Comparison of ENCODE assay signal across 23 mouse cellular contexts in genomic region chr10:94381393-94381740, GRCm38 (mm10).
DNase-seq lines count a peak whose midpoint lies in the region; ATAC-seq and TF ChIP-seq lines count a peak whose summit lies in the region.
"Had no signal": no experiment of that assay in that cellular context is flagged by ENCODE, and none has a peak within 500 bp of the region (broad histone marks: within the 10 kb centered on the region; RNA-seq: fewer than 3 reads in every experiment).

No protein-coding gene starts in this region.

- ATAC-seq in midbrain, embryonic 11.5 days (ENCODE audit: low FRiP score): no peak
- no peak for ATAC-seq in midbrain, postnatal 0 days (ENCODE audit: low FRiP score)
- ATAC-seq: forebrain, embryonic 15.5 days; intestine, embryonic 16.5 days; midbrain, embryonic 15.5 days had no signal

- no peak overlapping the region for H3K4me2 ChIP-seq in midbrain, embryonic 11.5 days
- H3K4me2 ChIP-seq in midbrain, postnatal 0 days (ENCODE audit: low read depth, low read length, poor library complexity, severe bottlenecking): no peak overlapping the region
- H3K4me2 ChIP-seq: embryonic facial prominence, embryonic 13.5 days; forebrain, embryonic 15.5 days; hindbrain, embryonic 12.5 days; limb, embryonic 13.5 days; liver, embryonic 11.5 days; midbrain, embryonic 15.5 days; stomach, embryonic 15.5 days had no signal

- no peak for TF ChIP-seq CTCF in layer of hippocampus, adult 2 months (conservative IDR thresholded peaks at IDR 0.05)
- no peak for TF ChIP-seq CTCF in midbrain, postnatal 0 days (IDR thresholded peaks at IDR 0.05)

- H3K27ac ChIP-seq in heart, embryonic 10.5 days: 0 out of 2 replicates have a peak overlapping the region, but pooled peaks have one; percentile 22
- H3K27ac ChIP-seq in layer of hippocampus, adult 2 months: peak overlapping the region; percentile 61; the same call in 1 of the 2 replicates
- H3K27ac ChIP-seq in midbrain, embryonic 11.5 days (ENCODE audit: low read depth, low read length): no peak overlapping the region
- no peak overlapping the region for H3K27ac ChIP-seq in midbrain, postnatal 0 days (ENCODE audit: low read depth, low read length)
- H3K27ac ChIP-seq: embryonic facial prominence, embryonic 13.5 days; forebrain, embryonic 10.5 days; forebrain, embryonic 15.5 days; gastrocnemius, adult 2 months; hindbrain, embryonic 12.5 days; limb, embryonic 13.5 days; midbrain, embryonic 15.5 days; stomach, embryonic 15.5 days had no signal

- peaks cover 24% of the 10 kb centered on the region for H3K4me1 ChIP-seq in heart, embryonic 10.5 days
- no peaks in the 10 kb centered on the region for H3K4me1 ChIP-seq in midbrain, embryonic 11.5 days (ENCODE audit: control insufficient read depth, insufficient read depth, low read length)
- peaks cover 4% of the 10 kb centered on the region; the same call in 1 of the 2 replicates for H3K4me1 ChIP-seq in midbrain, postnatal 0 days (ENCODE audit: insufficient read depth, low read length)
- H3K4me1 ChIP-seq: limb, embryonic 13.5 days; stomach, embryonic 15.5 days had no signal

- H3K27me3 ChIP-seq in heart, embryonic 10.5 days (ENCODE audit: insufficient read depth, poor library complexity, severe bottlenecking): no peaks in the 10 kb centered on the region
- no peaks in the 10 kb centered on the region for H3K27me3 ChIP-seq in midbrain, embryonic 11.5 days (ENCODE audit: control insufficient read depth, insufficient read depth, low read length)
- no peaks in the 10 kb centered on the region for H3K27me3 ChIP-seq in midbrain, postnatal 0 days (ENCODE audit: insufficient read depth, low read length)
- H3K27me3 ChIP-seq: embryonic facial prominence, embryonic 13.5 days; forebrain, embryonic 15.5 days; hindbrain, embryonic 12.5 days; limb, embryonic 13.5 days; midbrain, embryonic 15.5 days; Patski; stomach, embryonic 15.5 days had no signal

- peaks cover 11% of the 10 kb centered on the region for H3K9me3 ChIP-seq in heart, embryonic 10.5 days
- peaks cover 5% of the 10 kb centered on the region; the same call in 1 of the 2 replicates for H3K9me3 ChIP-seq in midbrain, embryonic 11.5 days (ENCODE audit: control insufficient read depth, low read length)
- H3K9me3 ChIP-seq in midbrain, postnatal 0 days (ENCODE audit: low read length): 0 out of 2 replicates have a peak, but pooled peaks cover 4% of the 10 kb centered on the region
- H3K9me3 ChIP-seq: G1E; stomach, embryonic 15.5 days had no signal

- no peak overlapping the region for H3K9ac ChIP-seq in midbrain, embryonic 11.5 days (ENCODE audit: low read length)
- H3K9ac ChIP-seq in midbrain, postnatal 0 days (replicated peaks; ENCODE audit: low read length, poor library complexity, severe bottlenecking): no peak overlapping the region
- H3K9ac ChIP-seq: embryonic facial prominence, embryonic 13.5 days; forebrain, embryonic 15.5 days; hindbrain, embryonic 12.5 days; limb, embryonic 13.5 days; midbrain, embryonic 15.5 days; stomach, embryonic 15.5 days had no signal

- WGBS in heart, embryonic 10.5 days: 80% methylated on average over 4 of the region's 4 CpGs
- 81% methylated on average over 4 of the region's 4 CpGs for WGBS in midbrain, embryonic 11.5 days
- 78% methylated on average over 4 of the region's 4 CpGs for WGBS in midbrain, postnatal 0 days

- H3K4me3 ChIP-seq in heart, embryonic 10.5 days: no peak overlapping the region
- no peak overlapping the region for H3K4me3 ChIP-seq in layer of hippocampus, adult 2 months
- no peak overlapping the region for H3K4me3 ChIP-seq in midbrain, embryonic 11.5 days (ENCODE audit: low read depth, low read length)
- H3K4me3 ChIP-seq in midbrain, postnatal 0 days (ENCODE audit: low read depth, low read length): no peak overlapping the region
- H3K4me3 ChIP-seq: embryonic facial prominence, embryonic 13.5 days; forebrain, embryonic 10.5 days; forebrain, embryonic 15.5 days; gastrocnemius, adult 2 months; hindbrain, embryonic 12.5 days; limb, embryonic 13.5 days; midbrain, embryonic 15.5 days; stomach, embryonic 15.5 days had no signal

- no peaks in the 10 kb centered on the region for H3K36me3 ChIP-seq in heart, embryonic 10.5 days
- no peaks in the 10 kb centered on the region for H3K36me3 ChIP-seq in midbrain, embryonic 11.5 days (ENCODE audit: control insufficient read depth, insufficient read depth, low read length)
- H3K36me3 ChIP-seq in midbrain, postnatal 0 days (ENCODE audit: insufficient read depth, low read length): no peaks in the 10 kb centered on the region
- H3K36me3 ChIP-seq: embryonic facial prominence, embryonic 13.5 days; forebrain, embryonic 10.5 days; forebrain, embryonic 15.5 days; G1E; limb, embryonic 13.5 days; midbrain, embryonic 15.5 days; stomach, embryonic 15.5 days had no signal

- DNase-seq in heart, embryonic 10.5 days (ENCODE audit: low spot score): no peak
- DNase-seq in heart, postnatal 10 days: no peak
- no peak for DNase-seq in layer of hippocampus, adult 2 months (ENCODE audit: low spot score in 2 of 2)
- DNase-seq in layer of hippocampus, postnatal 25 days (ENCODE audit: extremely low spot score in 1 of 2, low spot score in 1 of 2): no peak
- peak; percentile 83 for DNase-seq in midbrain, embryonic 11.5 days (ENCODE audit: low spot score, missing footprints)
- DNase-seq in midbrain, postnatal 0 days (ENCODE audit: low spot score): no peak
- DNase-seq in frontal cortex, adult 2 months (ENCODE audit: extremely low spot score in 1 of 2, low spot score in 1 of 2): no peak
- DNase-seq: adrenal gland, postnatal 10 days; cerebellum, adult 11 months; cerebellum, adult 9-10 months; gastrocnemius, adult 2 months; right cerebral cortex, postnatal 25 days had no signal

- intact Hi-C loops in heart, postnatal 10 days (cut with DNase I): no loop called here

Comparison
In these comparisons a context has a peak if more than half of its experiments do, and no peak if none do; other contexts are left out.
1. H3K27ac ChIP-seq: peak in heart, embryonic 10.5 days (single experiment) and layer of hippocampus, adult 2 months (single experiment); none in midbrain, embryonic 11.5 days (single experiment) and midbrain, postnatal 0 days (single experiment).